Mouse (Mus musculus) layer of hippocampus, adult 9-10 months (tissue): Measurements from ENCODE around the gene Cbx4.

Experiments used
- DNase-seq: peaks from one replicate; pipeline ENCODE4 v3.0.0; 2022; ENCODE audit warnings: low spot score

Gene Cbx4

GRCm38 (mm10) chr11:119056301-119057211, 29.5 kb downstream of the Cbx4 start:
- no peak for DNase-seq

- no peak for DNase-seq
Measured at GRCm38 (mm10) chr11:119055571-119056131, 30.4 kb downstream of the Cbx4 start.

GRCm38 (mm10) chr11:119054351-119055345, 31.4 kb downstream of the Cbx4 start:
- DNase-seq = no peak

GRCm38 (mm10) chr11:119053738-119054350, 32.2 kb downstream of the Cbx4 start:
- no peak for DNase-seq

- DNase-seq = no peak
Measured at GRCm38 (mm10) chr11:119053257-119053670, 32.8 kb downstream of the Cbx4 start.

GRCm38 (mm10) chr11:119052661-119053256, 33.3 kb downstream of the Cbx4 start:
- no peak for DNase-seq

- DNase-seq = no peak
Measured at GRCm38 (mm10) chr11:119051927-119052660, 33.9 kb downstream of the Cbx4 start.

- DNase-seq = no peak
Measured at GRCm38 (mm10) chr11:119051426-119051825, 34.6 kb downstream of the Cbx4 start.

- no peak for DNase-seq
Measured at GRCm38 (mm10) chr11:119050361-119050760, 35.7 kb downstream of the Cbx4 start.

GRCm38 (mm10) chr11:119048133-119048510, 37.9 kb downstream of the Cbx4 start:
- DNase-seq = no peak

GRCm38 (mm10) chr11:119047261-119048132, 38.5 kb downstream of the Cbx4 start:
- DNase-seq = no peak

GRCm38 (mm10) chr11:119046601-119047245, 39.3 kb downstream of the Cbx4 start:
- no peak for DNase-seq

GRCm38 (mm10) chr11:119044551-119045337, 41.3 kb downstream of the Cbx4 start:
- DNase-seq = no peak

GRCm38 (mm10) chr11:119043761-119044550, 42.1 kb downstream of the Cbx4 start:
- DNase-seq = no peak

GRCm38 (mm10) chr11:119043273-119043540, 42.8 kb downstream of the Cbx4 start:
- no peak for DNase-seq

- no peak for DNase-seq
Measured at GRCm38 (mm10) chr11:119042466-119043272, 43.4 kb downstream of the Cbx4 start.
